Comparison of ENCODE assay signal across 8 mouse cellular contexts in the genomic region with DNA sequence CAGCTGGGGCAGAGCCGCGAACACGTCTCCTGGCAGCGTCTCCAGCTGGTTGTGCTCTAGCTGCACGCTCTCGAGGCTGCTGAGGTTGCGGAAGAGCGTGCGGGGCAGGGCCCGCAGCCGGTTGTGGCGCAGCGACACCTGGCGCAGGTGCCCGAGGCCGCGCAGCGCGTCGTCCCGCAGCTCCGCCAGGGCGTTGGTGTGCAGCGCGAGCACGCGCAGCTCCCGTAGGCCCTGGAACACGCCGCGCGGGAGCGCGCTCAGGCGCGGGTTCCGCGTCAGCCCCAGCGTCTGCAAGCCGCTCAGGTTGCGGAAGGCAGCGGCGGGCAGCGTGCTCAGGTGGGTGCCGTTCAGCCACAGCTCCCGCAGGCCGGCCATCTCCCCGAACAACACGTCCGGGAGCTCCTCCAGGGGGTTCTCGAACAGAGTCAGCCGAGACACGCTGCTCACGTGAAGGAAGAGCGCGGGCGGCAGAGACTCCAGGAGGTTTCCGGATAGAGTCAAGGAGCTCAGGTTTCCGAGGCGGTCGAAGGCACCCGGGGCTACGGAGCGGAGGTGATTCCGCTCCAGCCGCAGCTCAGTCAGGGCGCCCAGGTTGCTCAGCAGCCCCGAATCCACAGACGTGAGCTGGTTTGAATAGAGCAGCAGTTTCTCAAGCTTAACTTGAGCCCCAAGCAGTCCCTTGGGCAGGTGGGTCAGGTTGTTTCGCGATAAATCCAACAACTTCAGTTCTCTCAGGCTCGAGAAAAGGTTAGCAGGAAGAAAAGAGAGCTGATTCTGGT. TPM values are rescaled to one million over a fixed set of nuclear protein-coding genes. Genes with fewer than 3 reads are reported as not detected.
DNase-seq lines count a peak whose midpoint lies in the region; ATAC-seq and TF ChIP-seq lines count a peak whose summit lies in the region.

No protein-coding gene starts in this region.

- peak overlapping the region; percentile 58 for H3K9ac ChIP-seq in limb, embryonic 11.5 days (ENCODE audit: low read length)

- no peaks in the 10 kb centered on the region for H3K9me3 ChIP-seq in limb, embryonic 11.5 days (ENCODE audit: control insufficient read depth, low read length)
- H3K9me3 ChIP-seq in midbrain, embryonic 10.5 days (replicated peaks) = no peaks in the 10 kb centered on the region

- H3K36me3 ChIP-seq in limb, embryonic 11.5 days (ENCODE audit: control insufficient read depth, insufficient read depth, low read length) = no peaks in the 10 kb centered on the region
- H3K36me3 ChIP-seq in midbrain, embryonic 10.5 days = no peaks in the 10 kb centered on the region; the same call in 1 of the 2 replicates

- no peak overlapping the region for H3K27ac ChIP-seq in gastrocnemius, adult 2 months
- no peak overlapping the region for H3K27ac ChIP-seq in limb, embryonic 11.5 days (replicated peaks; ENCODE audit: low read depth, low read length)
- H3K27ac ChIP-seq in midbrain, embryonic 10.5 days (replicated peaks) = peak overlapping the region; percentile 57; the same call in 1 of the 2 replicates

- intact Hi-C loops in gastrocnemius, adult 2 months (cut with DNase I) = no loop called here

- under 1% methylated on average over 69 of the region's 72 CpGs for WGBS in limb, embryonic 11.5 days
- WGBS in midbrain, embryonic 10.5 days = under 1% methylated on average over 72 of the region's 72 CpGs

- DNase-seq in gastrocnemius, adult 2 months = peak; percentile 55
- DNase-seq in gastrocnemius, postnatal 25 days = no peak
- peak; percentile 75 to 76 for DNase-seq in cerebellum, postnatal 10 days
- DNase-seq in frontal cortex, postnatal 14 days (ENCODE audit: low spot score in 2 of 2) = peak; percentile 22 to 58
- peak; percentile 9 for DNase-seq in kidney, adult 11 months
- DNase-seq in limb, embryonic 11.5 days (ENCODE audit: low spot score) = no peak
- DNase-seq in midbrain, embryonic 10.5 days (ENCODE audit: low spot score) = no peak
- peak; percentile 2 for DNase-seq in spleen, adult 12 weeks (ENCODE audit: low spot score)

- H3K4me3 ChIP-seq in gastrocnemius, adult 2 months = peak overlapping the region; percentile 72
- H3K4me3 ChIP-seq in limb, embryonic 11.5 days (ENCODE audit: low read depth, low read length) = peak overlapping the region; percentile 52
- H3K4me3 ChIP-seq in midbrain, embryonic 10.5 days = peak overlapping the region; percentile 69

- TF ChIP-seq CTCF in gastrocnemius, adult 2 months (IDR thresholded peaks at IDR 0.05) = no peak

- H3K27me3 ChIP-seq in limb, embryonic 11.5 days (ENCODE audit: control insufficient read depth, insufficient read depth, low read length) = peaks cover 37% of the 10 kb centered on the region
- H3K27me3 ChIP-seq in midbrain, embryonic 10.5 days (ENCODE audit: low read depth, poor library complexity, severe bottlenecking) = peaks cover 78% of the 10 kb centered on the region

- H3K4me1 ChIP-seq in limb, embryonic 11.5 days (ENCODE audit: control insufficient read depth, insufficient read depth, low read length) = peaks cover 17% of the 10 kb centered on the region
- H3K4me1 ChIP-seq in midbrain, embryonic 10.5 days = peaks cover 21% of the 10 kb centered on the region

- H3K4me2 ChIP-seq in limb, embryonic 11.5 days (ENCODE audit: low read depth, severe bottlenecking) = peak overlapping the region; percentile 100

- 0 out of 2 replicates have a peak, but pooled peaks have one; percentile 31 for ATAC-seq in limb, embryonic 11.5 days (ENCODE audit: insufficient number of reproducible peaks, low FRiP score, low TSS enrichment, low read depth)

RNA-seq across cellular contexts. Expression of gene Gp5, which starts 1.8 kb away (rescaled TPM):
- total RNA-seq in gastrocnemius, adult 2 months (2021) = not detected
- total RNA-seq in gastrocnemius, postnatal 25 days (2021) = under 1 TPM in 1 of 2 experiments, not detected in 1; 0.16 TPM
- 1.5 and 2.8 TPM in 2 replicates for polyA plus RNA-seq in limb, embryonic 11.5 days (2014; fragmentation: Nextera tagmentation; extraction: Ambion mirVana)
- 1.5 and 1.9 TPM in 2 replicates for polyA plus RNA-seq in midbrain, embryonic 10.5 days (2016; fragmentation: Nextera tagmentation; extraction: Ambion mirVana)

RNA-seq across cellular contexts. Expression of gene Lrrc15, which starts 25.7 kb away (rescaled TPM):
- under 1 TPM; 0.08 to 0.14 TPM for total RNA-seq in gastrocnemius, adult 2 months (2021)
- under 1 TPM; 0.10 to 0.16 TPM for total RNA-seq in gastrocnemius, postnatal 25 days (2021)
- polyA plus RNA-seq in limb, embryonic 11.5 days (2014; fragmentation: Nextera tagmentation; extraction: Ambion mirVana) = 0.74 and 0.89 TPM in 2 replicates
- 0.38 and 0.52 TPM in 2 replicates for polyA plus RNA-seq in midbrain, embryonic 10.5 days (2016; fragmentation: Nextera tagmentation; extraction: Ambion mirVana)

RNA-seq across cellular contexts. Expression of gene Cpn2, which starts 41.5 kb away (rescaled TPM):
- not detected for total RNA-seq in gastrocnemius, adult 2 months (2021)
- total RNA-seq in gastrocnemius, postnatal 25 days (2021) = not detected
- polyA plus RNA-seq in limb, embryonic 11.5 days (2014; fragmentation: Nextera tagmentation; extraction: Ambion mirVana) = not detected in 2 replicates
- not detected in 2 replicates for polyA plus RNA-seq in midbrain, embryonic 10.5 days (2016; fragmentation: Nextera tagmentation; extraction: Ambion mirVana)

Comparison
In these comparisons a context has a peak if more than half of its experiments do, and no peak if none do; other contexts are left out.
1. DNase-seq: peak in gastrocnemius, adult 2 months (single experiment), cerebellum, postnatal 10 days (2 of 2), frontal cortex, postnatal 14 days (2 of 2), kidney, adult 11 months (single experiment) and spleen, adult 12 weeks (single experiment); none in gastrocnemius, postnatal 25 days (single experiment), limb, embryonic 11.5 days (single experiment) and midbrain, embryonic 10.5 days (single experiment).
2. Peak in every context shown above with its lines, with median percentiles within 50 percentile points of each other: H3K4me3 ChIP-seq.